Mouse (Mus musculus) ES-E14 (cell line): ENCODE results near the gene Btrc. TPM values are rescaled to one million over a fixed set of nuclear protein-coding genes. Genes with fewer than 3 reads are reported as not detected.

Experiments used
- DNase-seq: peaks from one replicate; pipeline ENCODE4 v3.0.0-alpha.2; 2013; ENCODE audit warnings: low read depth, low spot score
- H3K27ac ChIP-seq: 2 replicates; pipeline ENCODE4 v1.5.1; 2012; ENCODE audit warnings: low read depth, mild to moderate bottlenecking, low read length, moderate library complexity, mixed read lengths; ENCODE audit not compliant: poor library complexity, insufficient read depth, severe bottlenecking
- H3K36me3 ChIP-seq: 2 replicates; pipeline ENCODE4 v1.6.1; 2012; ENCODE audit warnings: mild to moderate bottlenecking, low read length, moderate library complexity, mixed read lengths; ENCODE audit not compliant: control insufficient read depth, poor library complexity, insufficient read depth, severe bottlenecking
- H3K4me1 ChIP-seq, 2 experiments: fragments of 150-350 bp in 1 of 2; sonication (generic) in 1 of 2; 2 replicates each; pipeline ENCODE4 v1.6.1; 2012; ENCODE audit warnings: low read length in 2 of 2, mild to moderate bottlenecking in 1 of 2, mixed read lengths in 1 of 2; ENCODE audit not compliant: control insufficient read depth in 2 of 2, insufficient read depth in 2 of 2, poor library complexity in 1 of 2
- H3K4me3 ChIP-seq, 2 experiments: fragments of 150-350 bp in 1 of 2; sonication (generic) in 1 of 2; 2 replicates each; pipeline ENCODE4 v1.5.1; 2012; ENCODE audit warnings: low read length in 2 of 2, low read depth in 1 of 2, mild to moderate bottlenecking in 1 of 2, mixed read lengths in 1 of 2; ENCODE audit not compliant: insufficient read depth in 1 of 2, poor library complexity in 1 of 2, severe bottlenecking in 1 of 2
- H3K9ac ChIP-seq: 2 replicates; pipeline ENCODE4 v1.6.1; 2012; ENCODE audit warnings: low read depth, mild to moderate bottlenecking, low read length, mixed read lengths; ENCODE audit not compliant: poor library complexity, insufficient read depth, severe bottlenecking
- H3K9me3 ChIP-seq: fragments of 150-350 bp; sonication (generic); 2 replicates; pipeline ENCODE4 v1.6.1; 2012; ENCODE audit warnings: low read depth, mild to moderate bottlenecking, low read length; ENCODE audit not compliant: control insufficient read depth, insufficient read depth
- CHD2 ChIP-seq: IDR thresholded peaks from 2 replicates; pipeline ENCODE4 v1.6.1; 2014; ENCODE audit warnings: mild to moderate bottlenecking, low read depth, low read length, inconsistent platforms
- HCFC1 ChIP-seq: IDR thresholded peaks from 2 replicates; pipeline ENCODE4 v1.6.1; 2012; ENCODE audit warnings: low read length, inconsistent platforms, borderline replicate concordance; ENCODE audit not compliant: insufficient read depth
- MAFK ChIP-seq: IDR thresholded peaks from 2 replicates; pipeline ENCODE4 v1.6.1; 2014; ENCODE audit warnings: mild to moderate bottlenecking, low read depth, low read length, inconsistent platforms; ENCODE audit not compliant: insufficient read depth
- ZC3H11A ChIP-seq: IDR thresholded peaks from 2 replicates; pipeline ENCODE4 v1.6.1; 2012; ENCODE audit warnings: low read depth, mild to moderate bottlenecking, inconsistent platforms, low read length, borderline replicate concordance
- ZNF384 ChIP-seq: IDR thresholded peaks from 2 replicates; pipeline ENCODE4 v1.6.1; 2012; ENCODE audit warnings: low read depth, low read length, inconsistent platforms
- in situ Hi-C, 2 experiments: fragments of 600-800 bp; cut with MboI; formaldehyde crosslinking; loops; one replicate each; pipeline ENCODE4 v1.15.1; 2025; ENCODE audit warnings: low sequenced_read_pairs in 2 of 2, inconsistent platforms in 1 of 2; ENCODE audit not compliant: unreplicated experiment in 2 of 2
- total RNA-seq: library from RNA; depleted of rRNA; stranded (reverse); fragments of 300-350 nt; gene quantifications from 2 replicates; pipeline ENCODE4 v1.2.3, GENCODE M21; 2012; rRNA removed

The Btrc gene
- total RNA-seq, 1 experiment: 17.4 TPM

- in situ Hi-C loops: loop anchor here in 1 of 2 experiments (10.0 kb wide), 1 partner anchor 169 kb away; the partner anchor contains the start of genes Fgf8 and Npm3
- H3K9ac ChIP-seq: no peak overlapping the region
- TF ChIP-seq MAFK (no peak), HCFC1 (no peak), ZC3H11A (no peak), ZNF384 (no peak), CHD2 (no peak)
- no peak overlapping the region for H3K4me3 ChIP-seq
- H3K27ac ChIP-seq: no peak overlapping the region
- H3K9me3 ChIP-seq: no peaks in the 10 kb centered on the region
- peaks cover 10% of the 10 kb centered on the region; the same call in 1 of the 2 replicates for H3K36me3 ChIP-seq
- DNase-seq: no peak
- H3K4me1 ChIP-seq: peaks cover 0 to 19% of the 10 kb centered on the region in 2 experiments; a peak in 1 of 4 replicates
Measured at GRCm38 (mm10) chr19:45575632-45576001, 212.1 kb downstream of the Btrc start.

DNA sequence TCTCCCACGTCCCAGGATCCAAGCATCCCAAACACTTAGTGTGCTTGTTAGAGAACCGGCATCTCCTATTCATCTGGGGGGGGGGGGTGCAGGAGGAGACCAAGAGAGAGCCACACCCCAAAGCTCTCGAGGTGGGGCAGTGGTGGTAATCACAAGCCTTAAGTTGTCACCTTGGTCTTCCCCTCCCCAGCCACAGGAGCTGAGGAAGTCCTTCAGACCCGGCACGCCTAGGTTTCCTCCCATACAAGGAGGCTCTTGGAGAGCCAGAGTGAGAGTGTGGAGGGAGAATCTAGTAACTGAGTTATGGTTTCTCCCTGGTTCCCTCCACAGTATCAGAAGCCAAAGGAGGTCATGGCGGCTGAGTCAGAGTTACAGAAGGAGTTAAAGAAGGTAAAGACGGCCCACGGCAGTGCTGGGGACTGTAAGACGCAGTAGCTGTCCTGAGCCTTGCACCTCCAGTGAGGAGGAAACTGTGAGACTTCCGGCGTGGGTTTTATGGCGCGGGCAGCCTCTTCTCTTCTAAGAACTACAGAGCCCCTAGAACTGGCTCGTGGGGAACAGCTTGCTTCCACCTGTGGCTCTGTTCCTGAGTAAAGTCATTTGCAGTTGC lies 213.7 kb downstream of the Btrc start:
- H3K27ac ChIP-seq: no peak overlapping the region

DNA sequence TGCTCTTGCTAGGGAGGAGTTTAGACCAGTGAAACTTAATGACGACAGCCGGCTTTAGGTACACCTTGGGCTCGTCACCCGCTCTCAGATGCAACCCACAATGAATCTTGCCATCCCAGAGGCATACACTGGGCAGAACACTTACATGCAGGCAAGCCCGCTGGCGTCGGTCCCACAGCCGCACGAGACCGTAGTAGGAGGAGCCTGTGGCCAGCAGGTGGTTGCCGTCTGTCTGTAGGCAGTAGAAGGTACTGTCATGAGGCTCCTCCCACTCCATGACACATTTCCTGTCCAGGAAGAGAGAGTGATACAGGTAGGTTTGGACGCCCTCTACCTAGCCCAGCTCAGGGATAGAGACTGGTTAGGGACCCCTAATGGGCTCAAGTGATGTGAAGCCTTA lies 215.4 kb downstream of the Btrc start:
- no peak for TF ChIP-seq ZC3H11A
- no peak for TF ChIP-seq CHD2
- H3K9ac ChIP-seq: no peak overlapping the region
- no peak overlapping the region for H3K27ac ChIP-seq
- no peak for DNase-seq
- H3K9me3 ChIP-seq: no peaks in the 10 kb centered on the region
- H3K4me1 ChIP-seq: peaks cover 3 to 20% of the 10 kb centered on the region in 2 experiments; a peak in 2 of 4 replicates
- in situ Hi-C loops: loop anchor here in 1 of 2 experiments (10.0 kb wide), 1 partner anchor 166 kb away; the partner anchor contains the start of genes Fgf8 and Npm3
- H3K36me3 ChIP-seq: peaks cover 10% of the 10 kb centered on the region; the same call in 1 of the 2 replicates
- no peak overlapping the region for H3K4me3 ChIP-seq

More for the DNA sequence above, 213.7 kb downstream of the Btrc start:
- no peak for TF ChIP-seq ZC3H11A
- no peak for TF ChIP-seq CHD2
- TF ChIP-seq ZNF384: no peak
- TF ChIP-seq MAFK: no peak
- no peak for TF ChIP-seq HCFC1
- in situ Hi-C loops: loop anchor here in 1 of 2 experiments (10.0 kb wide), 1 partner anchor 168 kb away; the partner anchor contains the start of genes Fgf8 and Npm3
- Histone ChIP-seq H3K4me3 (no peak overlapping the region), H3K36me3 (peaks cover 10% of the 10 kb centered on the region; the same call in 1 of the 2 replicates), H3K9ac (no peak overlapping the region), H3K4me1 (peaks cover 3 to 23% of the 10 kb centered on the region in 2 experiments; a peak in 2 of 4 replicates), H3K9me3 (no peaks in the 10 kb centered on the region)
- no peak for DNase-seq

- Histone ChIP-seq H3K9ac (no peak overlapping the region), H3K36me3 (peaks cover 10% of the 10 kb centered on the region; the same call in 1 of the 2 replicates), H3K4me3 (no peak overlapping the region), H3K9me3 (no peaks in the 10 kb centered on the region), H3K4me1 (peaks cover 3 to 20% of the 10 kb centered on the region in 2 experiments; a peak in 2 of 4 replicates), H3K27ac (no peak overlapping the region)
- in situ Hi-C loops: loop anchor here in 1 of 2 experiments (10.0 kb wide), 1 partner anchor 165 kb away; the partner anchor contains the start of genes Fgf8 and Npm3
- TF ChIP-seq ZC3H11A (no peak), HCFC1 (no peak), CHD2 (no peak), MAFK (no peak), ZNF384 (no peak)
- no peak for DNase-seq
Measured at GRCm38 (mm10) chr19:45579416-45579815, 215.9 kb downstream of the Btrc start.

Other genes starting within 250 kb of the Btrc start
- 0.21 and 0.36 TPM in 2 replicates for gene Tlx1, start 213.1 kb upstream of the Btrc start, total RNA-seq
- gene Lbx1, start 127.9 kb upstream of the Btrc start, total RNA-seq: 0.16 and 0.22 TPM in 2 replicates
- 13.4 and 16.0 TPM in 2 replicates for gene Poll, start 196.8 kb downstream of the Btrc start, total RNA-seq
- gene Gm17018, start 196.9 kb downstream of the Btrc start, total RNA-seq: 15.0 and 17.5 TPM in 2 replicates